Mouse (Mus musculus): Measurements from ENCODE around the gene Thy1. TPM values are rescaled to one million over a fixed set of nuclear protein-coding genes. Genes with fewer than 3 reads are reported as not detected.

The Thy1 gene
- total and polyA plus RNA-seq, 2 experiments from 2014 or later, result 24.7 to 98.0 TPM

DNA sequence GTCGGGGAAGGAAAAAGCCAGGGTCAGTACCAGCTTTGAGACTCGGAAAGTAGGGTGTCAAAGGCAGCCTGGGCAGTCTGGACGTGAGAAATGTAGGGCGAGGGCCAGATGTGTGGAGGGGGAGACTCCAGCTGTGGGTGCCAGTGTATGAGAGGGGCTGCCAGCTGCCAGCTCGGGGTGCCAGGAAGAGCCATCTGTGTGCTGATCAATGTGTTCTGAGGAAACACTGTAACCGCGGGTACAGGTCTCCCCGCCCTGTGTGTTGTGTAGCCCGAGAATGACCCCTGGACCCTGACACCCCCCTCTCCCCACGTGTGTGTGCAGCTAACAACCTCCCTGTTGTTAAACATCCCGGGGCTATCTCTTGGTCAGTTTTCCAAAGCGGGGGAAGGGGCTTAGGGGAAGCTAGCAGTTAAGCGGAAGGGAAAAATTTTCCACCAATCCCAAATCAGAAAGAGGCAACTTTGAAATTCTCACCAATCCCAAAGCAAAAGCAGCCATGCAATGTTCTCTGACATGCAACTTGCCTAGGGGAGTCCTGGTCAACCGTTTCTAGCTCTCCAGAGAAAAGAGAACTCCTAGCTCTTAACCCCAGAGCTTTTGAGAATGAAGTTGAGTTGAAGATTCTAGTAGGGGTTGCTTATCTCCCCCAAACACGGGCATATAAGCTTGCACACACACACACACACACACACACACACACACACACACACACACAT, 24.2 kb downstream of the Thy1 start:
- peak; percentile 47 for ATAC-seq (ENCODE audit: low FRiP score)
- Histone ChIP-seq H3K4me3 (ENCODE audit: low read depth, low read length) (peak overlapping the region; percentile 55), H3K9ac (replicated peaks; ENCODE audit: low read length, poor library complexity, severe bottlenecking) (peak overlapping the region; percentile 61), H3K27me3 (ENCODE audit: insufficient read depth, low read length) (no peaks in the 10 kb centered on the region), H3K9me3 (ENCODE audit: low read length) (no peaks in the 10 kb centered on the region), H3K4me2 (ENCODE audit: low read depth, low read length, poor library complexity, severe bottlenecking) (peak overlapping the region; percentile 91), H3K27ac (ENCODE audit: low read depth, low read length) (no peak overlapping the region), H3K36me3 (ENCODE audit: insufficient read depth, low read length) (no peaks in the 10 kb centered on the region), H3K4me1 (ENCODE audit: insufficient read depth, low read length) (0 out of 2 replicates have a peak, but pooled peaks cover 3% of the 10 kb centered on the region)
- TF ChIP-seq CTCF (IDR thresholded peaks at IDR 0.05), result no peak
- 6% methylated on average over 15 of the region's 15 CpGs for WGBS
- DNase-seq (ENCODE audit: low spot score), result peak; percentile 63

DNA sequence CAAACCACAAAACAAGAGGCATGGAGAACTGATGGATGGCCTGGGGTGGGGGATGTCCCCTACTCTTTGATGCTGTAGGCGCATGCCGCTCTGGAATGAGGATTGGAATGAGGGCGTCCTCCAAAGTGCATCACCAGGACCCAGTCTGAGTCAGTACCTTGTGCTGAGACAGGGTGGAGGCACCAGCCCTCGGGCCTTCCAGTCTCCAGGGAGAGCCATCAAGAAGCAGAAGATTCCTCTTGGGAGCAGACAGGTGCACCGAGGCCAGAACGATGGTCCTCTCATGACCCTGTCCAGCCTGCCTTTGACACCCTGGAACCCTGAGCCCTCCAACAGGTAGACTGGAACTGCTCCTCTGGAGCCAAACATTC, 24.8 kb downstream of the Thy1 start:
- ATAC-seq (ENCODE audit: low FRiP score) (no peak), DNase-seq (ENCODE audit: low spot score) (no peak)
- H3K27me3 ChIP-seq (ENCODE audit: insufficient read depth, low read length), result no peaks in the 10 kb centered on the region
- no peak overlapping the region for H3K9ac ChIP-seq (replicated peaks; ENCODE audit: low read length, poor library complexity, severe bottlenecking)
- 91% methylated on average over 6 of the region's 6 CpGs for WGBS
- H3K4me3 ChIP-seq (ENCODE audit: low read depth, low read length), result no peak overlapping the region
- no peak for TF ChIP-seq CTCF (IDR thresholded peaks at IDR 0.05)
- H3K27ac ChIP-seq (ENCODE audit: low read depth, low read length), result no peak overlapping the region
- no peaks in the 10 kb centered on the region for H3K9me3 ChIP-seq (ENCODE audit: low read length)
- peak overlapping the region; percentile 91; the same call in 1 of the 2 replicates for H3K4me2 ChIP-seq (ENCODE audit: low read depth, low read length, poor library complexity, severe bottlenecking)
- no peaks in the 10 kb centered on the region for H3K36me3 ChIP-seq (ENCODE audit: insufficient read depth, low read length)
- H3K4me1 ChIP-seq (ENCODE audit: insufficient read depth, low read length), result 0 out of 2 replicates have a peak, but pooled peaks cover 3% of the 10 kb centered on the region

DNA sequence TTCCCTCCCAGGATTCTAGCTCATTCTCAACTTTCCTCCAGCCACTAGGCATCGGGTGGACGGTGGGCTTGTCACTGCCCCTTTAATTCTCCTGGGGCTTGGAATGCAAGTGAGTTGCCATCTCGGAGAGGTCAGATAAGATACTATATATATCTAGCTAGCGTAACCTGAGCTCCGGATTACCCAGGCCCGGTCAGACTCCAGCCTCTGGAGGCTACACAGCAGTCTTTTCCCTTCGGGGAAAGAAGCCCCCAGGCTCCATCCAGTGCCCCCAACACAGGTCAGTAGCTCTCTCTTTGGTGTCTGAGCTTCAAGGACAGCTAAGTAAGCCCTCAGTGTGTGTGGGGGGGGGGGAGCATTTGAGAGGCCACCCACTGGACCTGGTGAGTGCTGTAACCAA, 26.1 kb downstream of the Thy1 start:
- Histone ChIP-seq H3K4me2 (ENCODE audit: low read depth, low read length, poor library complexity, severe bottlenecking) (no peak overlapping the region), H3K9ac (replicated peaks; ENCODE audit: low read length, poor library complexity, severe bottlenecking) (no peak overlapping the region), H3K27me3 (ENCODE audit: insufficient read depth, low read length) (no peaks in the 10 kb centered on the region), H3K4me3 (ENCODE audit: low read depth, low read length) (no peak overlapping the region), H3K27ac (ENCODE audit: low read depth, low read length) (no peak overlapping the region), H3K9me3 (ENCODE audit: low read length) (no peaks in the 10 kb centered on the region), H3K4me1 (ENCODE audit: insufficient read depth, low read length) (0 out of 2 replicates have a peak, but pooled peaks cover 3% of the 10 kb centered on the region), H3K36me3 (ENCODE audit: insufficient read depth, low read length) (no peaks in the 10 kb centered on the region)
- no peak for TF ChIP-seq CTCF (IDR thresholded peaks at IDR 0.05)
- DNase-seq (ENCODE audit: low spot score) (no peak), ATAC-seq (ENCODE audit: low FRiP score) (no peak)
- 36% methylated on average over 7 of the region's 7 CpGs for WGBS

DNA sequence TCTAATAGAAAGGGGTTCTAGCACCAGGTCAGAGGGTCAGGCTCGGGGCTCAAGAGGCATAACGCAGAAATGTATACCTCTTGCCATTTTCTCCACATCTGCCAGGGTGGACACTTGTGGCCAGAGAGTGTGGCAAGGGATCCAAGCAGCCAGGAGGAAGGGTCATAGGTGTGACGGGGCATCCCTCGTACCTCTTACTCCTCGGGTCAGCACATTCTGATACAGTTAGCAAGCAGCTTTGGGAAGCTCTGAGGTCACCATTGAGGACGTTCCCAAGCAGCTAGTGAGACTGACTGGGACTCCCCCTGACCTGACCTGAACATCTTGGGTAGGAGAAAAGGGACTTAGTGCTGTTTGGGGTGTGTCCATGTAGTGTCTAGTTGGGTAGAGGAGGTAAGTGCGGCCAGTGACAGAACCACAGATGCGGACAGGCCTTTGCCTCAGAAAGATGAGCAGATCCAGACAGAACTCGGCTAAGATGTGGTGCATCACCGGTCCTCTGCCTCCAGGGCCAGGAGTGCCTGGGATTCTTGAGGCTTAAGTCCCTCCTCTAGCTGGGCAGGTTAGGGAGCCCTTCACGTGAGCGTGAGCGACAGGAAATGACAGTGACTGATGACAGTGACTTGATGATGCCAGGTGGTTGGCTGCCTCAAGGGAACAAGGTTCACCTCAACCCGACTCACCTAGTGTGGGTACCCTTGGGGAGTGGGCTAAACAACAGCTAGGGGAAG, 27.1 kb downstream of the Thy1 start:
- no peaks in the 10 kb centered on the region for H3K9me3 ChIP-seq (ENCODE audit: low read length)
- WGBS, result 82% methylated on average over 14 of the region's 14 CpGs
- no peaks in the 10 kb centered on the region for H3K27me3 ChIP-seq (ENCODE audit: insufficient read depth, low read length)
- no peak overlapping the region for H3K27ac ChIP-seq (ENCODE audit: low read depth, low read length)
- H3K36me3 ChIP-seq (ENCODE audit: insufficient read depth, low read length), result no peaks in the 10 kb centered on the region
- H3K4me3 ChIP-seq (ENCODE audit: low read depth, low read length), result no peak overlapping the region
- no peak for ATAC-seq (ENCODE audit: low FRiP score)
- TF ChIP-seq CTCF (IDR thresholded peaks at IDR 0.05), result no peak
- 0 out of 2 replicates have a peak, but pooled peaks cover 3% of the 10 kb centered on the region for H3K4me1 ChIP-seq (ENCODE audit: insufficient read depth, low read length)
- no peak overlapping the region for H3K9ac ChIP-seq (replicated peaks; ENCODE audit: low read length, poor library complexity, severe bottlenecking)
- H3K4me2 ChIP-seq (ENCODE audit: low read depth, low read length, poor library complexity, severe bottlenecking), result no peak overlapping the region
- no peak for DNase-seq (ENCODE audit: low spot score)

DNA sequence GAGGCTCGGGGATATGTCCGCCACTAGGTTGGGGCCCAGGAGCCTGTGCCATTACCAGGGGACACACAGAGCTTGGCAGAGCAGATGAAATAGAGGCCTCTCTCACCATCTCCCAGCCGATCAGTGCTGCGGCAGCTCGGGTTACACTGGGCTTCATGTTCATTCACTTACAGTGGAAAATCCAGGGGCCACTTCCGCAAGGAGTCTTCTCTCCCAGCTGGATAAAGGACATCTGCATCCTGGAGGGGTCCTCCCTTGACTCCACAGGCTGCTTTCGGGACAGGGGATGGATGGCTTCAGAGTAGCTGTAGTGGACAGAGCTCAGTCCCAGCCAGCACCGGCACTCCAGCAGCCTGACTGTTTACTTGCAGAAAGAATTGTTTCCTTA, 27.7 kb downstream of the Thy1 start:
- WGBS, result 54% methylated on average over 8 of the region's 8 CpGs
- H3K27me3 ChIP-seq (ENCODE audit: insufficient read depth, low read length), result no peaks in the 10 kb centered on the region
- H3K27ac ChIP-seq (ENCODE audit: low read depth, low read length), result no peak overlapping the region
- no peak for ATAC-seq (ENCODE audit: low FRiP score)
- no peak for TF ChIP-seq CTCF (IDR thresholded peaks at IDR 0.05)
- DNase-seq (ENCODE audit: low spot score), result no peak
- H3K9ac ChIP-seq (replicated peaks; ENCODE audit: low read length, poor library complexity, severe bottlenecking), result no peak overlapping the region
- no peak overlapping the region for H3K4me3 ChIP-seq (ENCODE audit: low read depth, low read length)
- H3K4me2 ChIP-seq (ENCODE audit: low read depth, low read length, poor library complexity, severe bottlenecking), result no peak overlapping the region
- no peaks in the 10 kb centered on the region for H3K9me3 ChIP-seq (ENCODE audit: low read length)
- no peaks in the 10 kb centered on the region for H3K36me3 ChIP-seq (ENCODE audit: insufficient read depth, low read length)
- H3K4me1 ChIP-seq (ENCODE audit: insufficient read depth, low read length), result 0 out of 2 replicates have a peak, but pooled peaks cover 3% of the 10 kb centered on the region
